Mouse (Mus musculus) bone marrow, adult 2 months (tissue): ENCODE data around the gene Hoxb8. TPM values are rescaled to one million over a fixed set of nuclear protein-coding genes. Genes with fewer than 3 reads are reported as not detected.

Experiments used
- H3K27ac ChIP-seq: fragments of 200-500 bp; 2 replicates; pipeline ENCODE4 v1.5.1; 2012; ENCODE audit warnings: low read depth, mild to moderate bottlenecking, control low read depth, inconsistent platforms, low read length; ENCODE audit not compliant: control insufficient read depth, poor library complexity, insufficient read depth
- H3K4me1 ChIP-seq: fragments of 200-500 bp; 2 replicates; pipeline ENCODE4 v1.6.1; 2011; ENCODE audit warnings: low read length; ENCODE audit not compliant: control insufficient read depth, insufficient read depth
- H3K4me3 ChIP-seq: fragments of 200-500 bp; replicated peaks from 2 replicates; pipeline ENCODE3; 2011; ENCODE audit warnings: mild to moderate bottlenecking, low read depth, low read length, control low read depth; ENCODE audit not compliant: control insufficient read depth
- CTCF ChIP-seq: fragments of 200-500 bp; IDR thresholded peaks from 2 replicates; pipeline ENCODE4 v1.5.1; 2011; ENCODE audit warnings: low read length, control low read depth; ENCODE audit not compliant: control insufficient read depth, insufficient read depth
- POLR2A ChIP-seq: fragments of 200-500 bp; IDR thresholded peaks from 2 replicates; pipeline ENCODE4 v1.6.1; 2011; ENCODE audit warnings: low read depth, mild to moderate bottlenecking, control low read depth, low read length, borderline replicate concordance; ENCODE audit not compliant: control insufficient read depth
- WGBS: fragments of 180-500 bp; shearing (Covaris S2); methylation state at CpG from one replicate; pipeline ENCODE4 v1.1.7; 2018; 5-methylcytosine and 5-hydroxymethylcytosine counted together
- polyA plus RNA-seq: library from polyadenylated mRNA; stranded (reverse); fragments of >200 nt; gene quantifications from 2 replicates; pipeline ENCODE4 v1.2.4, GENCODE M21; 2011; ENCODE audit warnings: low replicate concordance; ENCODE audit not compliant: missing spikeins, insufficient read depth, insufficient read length

The Hoxb8 gene
- polyA plus RNA-seq, 1 experiment, result 0.75 TPM

DNA sequence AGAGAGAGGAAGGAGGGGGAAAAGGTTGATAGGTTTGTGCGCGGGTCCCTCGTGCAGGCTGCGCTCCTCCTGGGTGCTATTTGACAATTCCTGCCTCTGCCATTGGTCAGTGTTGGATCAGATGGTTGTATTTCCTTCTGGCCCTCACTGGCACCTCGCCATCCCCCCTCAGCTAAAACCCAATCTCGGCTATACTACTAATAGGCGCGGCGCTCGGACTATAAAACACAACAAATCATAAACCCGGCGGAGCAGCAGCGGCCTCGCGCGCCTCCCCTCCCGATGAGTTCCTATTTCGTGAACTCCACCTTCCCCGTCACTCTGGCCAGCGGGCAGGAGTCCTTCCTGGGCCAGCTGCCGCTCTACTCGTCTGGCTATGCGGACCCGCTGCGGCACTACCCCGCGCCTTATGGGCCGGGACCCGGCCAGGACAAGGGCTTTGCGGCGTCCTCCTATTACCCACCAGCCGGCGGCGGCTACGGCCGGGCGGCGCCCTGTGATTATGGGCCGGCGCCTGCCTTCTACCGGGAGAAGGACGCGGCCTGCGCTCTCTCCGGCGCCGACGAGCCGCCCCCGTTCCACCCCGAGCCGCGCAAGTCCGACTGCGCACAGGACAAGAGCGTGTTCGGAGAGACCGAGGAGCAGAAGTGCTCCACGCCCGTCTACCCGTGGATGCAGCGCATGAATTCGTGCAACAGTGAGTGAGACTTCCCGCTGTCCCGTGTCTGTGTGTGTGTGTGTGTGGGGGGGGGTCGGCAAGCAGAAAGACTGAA lies 17.4 kb downstream of the Hoxb8 start:
- H3K27ac ChIP-seq, result no peak overlapping the region
- no peaks in the 10 kb centered on the region for H3K4me1 ChIP-seq
- no peak overlapping the region for H3K4me3 ChIP-seq
- TF ChIP-seq POLR2A, result no peak
- TF ChIP-seq CTCF, result no peak
- WGBS, result 1% methylated on average over 66 of the region's 66 CpGs

DNA sequence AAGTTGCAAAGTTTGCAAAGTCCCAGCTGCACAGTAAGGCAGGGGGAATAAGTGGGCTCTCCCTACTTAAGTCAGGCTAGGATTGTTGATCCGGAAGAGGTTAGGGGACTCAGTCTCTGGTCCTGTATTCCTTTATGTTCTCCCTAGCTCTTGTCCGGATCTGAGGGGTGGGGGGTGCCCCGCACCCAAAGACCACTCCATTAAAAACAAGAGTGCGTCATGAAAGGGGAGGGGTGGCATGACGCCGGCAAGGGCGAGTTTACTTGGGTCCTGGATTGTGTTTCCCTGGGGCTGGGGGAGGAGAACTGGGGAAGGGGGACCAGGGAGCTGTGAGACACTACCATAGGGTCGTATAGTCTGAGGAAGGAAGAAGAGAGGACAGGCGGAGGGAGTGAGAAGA lies 18.1 kb downstream of the Hoxb8 start:
- Histone ChIP-seq H3K27ac (no peak overlapping the region), H3K4me3 (no peak overlapping the region), H3K4me1 (no peaks in the 10 kb centered on the region)
- 5% methylated on average over 9 of the region's 9 CpGs for WGBS
- TF ChIP-seq POLR2A (no peak), CTCF (no peak)

- TF ChIP-seq CTCF, result no peak
- TF ChIP-seq POLR2A, result no peak
- WGBS, result 11% methylated on average over 35 of the region's 35 CpGs
- Histone ChIP-seq H3K27ac (no peak overlapping the region), H3K4me1 (no peaks in the 10 kb centered on the region), H3K4me3 (no peak overlapping the region)
Measured at GRCm38 (mm10) chr11:96300354-96301063, 18.8 kb downstream of the Hoxb8 start.

DNA sequence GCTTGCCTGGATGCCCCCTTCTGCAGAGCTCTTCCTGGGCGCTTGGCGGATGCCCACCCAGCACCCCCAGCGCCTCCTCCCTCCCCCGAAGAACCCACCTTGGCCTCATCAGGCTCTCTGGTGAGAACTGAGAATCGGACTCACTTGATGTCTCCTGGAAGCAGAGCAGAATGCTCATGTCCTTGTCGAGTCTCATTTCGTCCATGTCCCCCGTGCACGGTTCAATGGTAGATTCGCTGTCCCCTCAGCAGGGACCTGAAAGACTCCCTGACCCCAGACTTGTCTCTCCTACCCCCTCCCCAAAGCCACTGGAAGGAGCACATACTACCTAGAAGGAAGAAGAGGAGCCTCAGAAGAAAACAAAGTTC lies 19.3 kb downstream of the Hoxb8 start:
- no peak overlapping the region for H3K27ac ChIP-seq
- TF ChIP-seq CTCF (no peak), POLR2A (no peak)
- 73% methylated on average over 10 of the region's 10 CpGs for WGBS
- no peaks in the 10 kb centered on the region for H3K4me1 ChIP-seq
- H3K4me3 ChIP-seq, result no peak overlapping the region

- no peak for TF ChIP-seq POLR2A
- no peak for TF ChIP-seq CTCF
Measured at GRCm38 (mm10) chr11:96301837-96302236, 20.1 kb downstream of the Hoxb8 start.

GRCm38 (mm10) chr11:96302381-96303150 lies 20.9 kb downstream of the Hoxb8 start:
- H3K27ac ChIP-seq, result no peak overlapping the region
- H3K4me3 ChIP-seq, result no peak overlapping the region
- 72% methylated on average over 23 of the region's 23 CpGs for WGBS
- TF ChIP-seq CTCF (no peak), POLR2A (no peak)
- no peaks in the 10 kb centered on the region for H3K4me1 ChIP-seq

More at GRCm38 (mm10) chr11:96301837-96302236, 20.1 kb downstream of the Hoxb8 start:
- Histone ChIP-seq H3K4me3 (no peak overlapping the region), H3K27ac (no peak overlapping the region), H3K4me1 (no peaks in the 10 kb centered on the region)
- WGBS, result 72% methylated on average over 15 of the region's 15 CpGs

DNA sequence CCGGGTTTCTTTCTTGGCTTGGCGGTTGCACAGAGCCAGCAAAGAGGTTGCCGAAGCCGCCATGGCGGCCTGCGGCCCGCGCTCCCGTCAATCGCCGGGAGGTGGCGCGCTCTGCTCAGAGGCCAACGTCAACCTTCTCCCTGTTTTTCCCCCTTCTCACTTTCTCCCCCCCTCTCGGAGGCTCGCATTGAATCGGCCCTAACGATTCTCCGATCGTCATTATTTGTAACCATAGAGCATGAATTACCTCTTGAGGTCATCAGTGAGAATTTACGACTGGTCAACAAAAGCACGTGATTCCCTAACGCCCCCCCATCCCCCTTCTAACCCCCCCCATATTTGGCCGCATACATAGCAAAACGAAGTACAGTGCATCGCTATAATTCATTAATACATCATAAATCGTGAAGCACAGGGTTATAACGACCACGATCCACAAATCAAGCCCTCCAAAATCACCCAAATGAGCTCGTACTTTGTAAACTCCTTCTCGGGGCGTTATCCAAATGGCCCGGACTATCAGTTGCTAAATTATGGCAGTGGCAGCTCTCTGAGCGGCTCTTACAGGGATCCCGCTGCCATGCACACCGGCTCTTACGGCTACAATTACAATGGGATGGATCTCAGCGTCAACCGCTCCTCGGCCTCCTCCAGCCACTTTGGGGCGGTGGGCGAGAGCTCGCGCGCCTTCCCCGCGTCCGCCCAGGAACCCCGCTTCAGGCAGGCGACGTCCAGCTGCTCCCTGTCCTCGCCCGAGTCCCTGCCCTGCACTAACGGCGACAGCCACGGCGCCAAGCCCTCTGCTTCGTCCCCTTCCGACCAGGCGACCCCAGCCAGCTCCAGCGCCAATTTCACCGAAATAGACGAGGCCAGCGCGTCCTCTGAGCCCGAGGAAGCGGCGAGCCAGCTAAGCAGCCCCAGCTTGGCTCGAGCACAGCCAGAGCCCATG lies 21.7 kb downstream of the Hoxb8 start, which contains the start of gene Hoxb5:
Gene Hoxb5 (plus strand): TSS at position 186 of the 949 bp plus-strand sequence.
- 1% methylated on average over 69 of the region's 69 CpGs for WGBS
- no peak for TF ChIP-seq POLR2A
- peak; percentile 77 for TF ChIP-seq CTCF
- no peak within 1 kb of the TSS for H3K4me3 ChIP-seq
- H3K27ac ChIP-seq, result no peak within 1 kb of the TSS
- no peaks in the 10 kb centered on the region for H3K4me1 ChIP-seq
